25 mouse cellular contexts compared by ENCODE assay signal in genomic region chr1:39260183-39260978, GRCm38 (mm10).
A peak's percentile ranks its signal among the peaks of the same experiment; 100 is the strongest.
DNase-seq lines count a peak whose midpoint lies in the region; ATAC-seq and TF ChIP-seq lines count a peak whose summit lies in the region.
"Had no signal": no experiment of that assay in that cellular context is flagged by ENCODE, and none has a peak within 500 bp of the region (broad histone marks: within the 10 kb centered on the region; RNA-seq: fewer than 3 reads in every experiment).

No protein-coding gene starts in this region.

- no peaks in the 10 kb centered on the region for H3K36me3 ChIP-seq in kidney, adult 2 months (ENCODE audit: control insufficient read depth, insufficient read depth, low read length)
- H3K36me3 ChIP-seq in heart, embryonic 10.5 days: no peaks in the 10 kb centered on the region
- H3K36me3 ChIP-seq: embryonic facial prominence, embryonic 12.5 days; heart, embryonic 15.5 days; liver, embryonic 13.5 days; lung, embryonic 15.5 days; midbrain, embryonic 15.5 days; neural tube, embryonic 13.5 days had no signal

- DNase-seq in kidney, adult 2 months: peak; percentile 3
- DNase-seq in kidney, postnatal 10 days: no peak
- peak; percentile 65 to 72 for DNase-seq in right cerebral cortex, postnatal 10 days (ENCODE audit: low spot score in 2 of 2)
- DNase-seq in right cerebral cortex, postnatal 4 days: no peak
- peak; percentile 49 for DNase-seq in telencephalon, adult 2 months (ENCODE audit: low read depth, low spot score)
- DNase-seq in heart, embryonic 10.5 days (ENCODE audit: low spot score): no peak
- no peak for DNase-seq in adrenal gland, adult 18-20 months (ENCODE audit: low spot score in 2 of 2)
- DNase-seq: adrenal gland, postnatal 36 days; cerebellum, adult 11-12 months; cerebellum, postnatal 10 days; forebrain, postnatal 0 days; gastrocnemius, postnatal 14 days; heart, postnatal 36 days; liver, embryonic 13.5 days; lung, postnatal 36 days; thymus, postnatal 25 days had no signal

- no peak overlapping the region for H3K4me3 ChIP-seq in kidney, adult 2 months (ENCODE audit: insufficient read depth, low read depth, low read length)
- H3K4me3 ChIP-seq in heart, embryonic 10.5 days: no peak overlapping the region
- H3K4me3 ChIP-seq: embryonic facial prominence, embryonic 12.5 days; heart, embryonic 15.5 days; liver, embryonic 13.5 days; lung, embryonic 15.5 days; midbrain, embryonic 15.5 days; myocyte; neural tube, embryonic 13.5 days had no signal

- TF ChIP-seq CTCF in kidney, adult 2 months (conservative IDR thresholded peaks at IDR 0.05; ENCODE audit: insufficient read depth, insufficient read length, low read depth, low read length): no peak

- H3K4me1 ChIP-seq in kidney, adult 2 months (ENCODE audit: control insufficient read depth, insufficient read depth, low read length): peaks cover 8% of the 10 kb centered on the region
- H3K4me1 ChIP-seq in heart, embryonic 10.5 days: no peaks in the 10 kb centered on the region
- H3K4me1 ChIP-seq: embryonic facial prominence, embryonic 12.5 days; heart, embryonic 15.5 days; liver, embryonic 13.5 days; lung, embryonic 15.5 days; midbrain, embryonic 15.5 days; neural tube, embryonic 13.5 days had no signal

- ATAC-seq in hematopoietic stem cell, adult 5-6 weeks (replicated peaks in 1 of 2; ENCODE audit: insufficient read depth in 1 of 2, low FRiP score in 2 of 2, low TSS enrichment in 1 of 2, low read depth in 1 of 2, poor library complexity in 2 of 2, severe bottlenecking in 2 of 2): peak; percentile 67 to 69
- ATAC-seq: forebrain, postnatal 0 days; inflammation-experienced regulatory T-cells, adult 6 months; midbrain, embryonic 15.5 days had no signal

- no peaks in the 10 kb centered on the region for H3K9me3 ChIP-seq in heart, embryonic 10.5 days
- H3K9me3 ChIP-seq: embryonic facial prominence, embryonic 12.5 days; heart, embryonic 15.5 days; liver, embryonic 13.5 days; lung, embryonic 15.5 days; neural tube, embryonic 13.5 days had no signal

- no peak for TF ChIP-seq POLR2A in kidney, adult 2 months (IDR thresholded peaks at IDR 0.05; ENCODE audit: low read depth, low read length)

- H3K27ac ChIP-seq in kidney, adult 2 months (ENCODE audit: insufficient read depth, low read depth, low read length): no peak overlapping the region
- no peak overlapping the region for H3K27ac ChIP-seq in heart, embryonic 10.5 days
- H3K27ac ChIP-seq: embryonic facial prominence, embryonic 12.5 days; heart, embryonic 15.5 days; hindbrain, embryonic 14.5 days; liver, embryonic 13.5 days; lung, embryonic 15.5 days; midbrain, embryonic 15.5 days; neural tube, embryonic 13.5 days had no signal

- no peaks in the 10 kb centered on the region for H3K27me3 ChIP-seq in kidney, adult 2 months (replicated peaks; ENCODE audit: control insufficient read depth, insufficient read depth, low read length)
- H3K27me3 ChIP-seq in heart, embryonic 10.5 days (ENCODE audit: insufficient read depth, poor library complexity, severe bottlenecking): no peaks in the 10 kb centered on the region
- H3K27me3 ChIP-seq: embryonic facial prominence, embryonic 12.5 days; heart, embryonic 15.5 days; liver, embryonic 13.5 days; lung, embryonic 15.5 days; midbrain, embryonic 15.5 days; neural tube, embryonic 13.5 days had no signal

- WGBS in kidney, adult 2 months: 63% methylated on average over 8 of the region's 8 CpGs
- 71% methylated on average over 8 of the region's 8 CpGs for WGBS in heart, embryonic 10.5 days

Comparison
In these comparisons a context has a peak if more than half of its experiments do, and no peak if none do; other contexts are left out.
1. DNase-seq: peak in kidney, adult 2 months (single experiment), right cerebral cortex, postnatal 10 days (2 of 2) and telencephalon, adult 2 months (single experiment); none in kidney, postnatal 10 days (single experiment), right cerebral cortex, postnatal 4 days (single experiment), heart, embryonic 10.5 days (single experiment) and adrenal gland, adult 18-20 months (0 of 2).